Mouse (Mus musculus) adrenal gland, adult 8-10 months (tissue): Measurements from ENCODE around the gene Ugt1a8. TPM values are rescaled to one million over a fixed set of nuclear protein-coding genes. Genes with fewer than 3 reads are reported as not detected.

Experiments
- DNase-seq: peaks from one replicate; pipeline ENCODE4 v3.0.0; 2022
- total RNA-seq, 4 experiments: library from RNA; stranded (reverse); gene quantifications; 2 replicates each; pipeline ENCODE4 v1.2.4; 2022

Gene Ugt1a8
- total RNA-seq, 4 experiments from 2014 or later = not detected

DNA sequence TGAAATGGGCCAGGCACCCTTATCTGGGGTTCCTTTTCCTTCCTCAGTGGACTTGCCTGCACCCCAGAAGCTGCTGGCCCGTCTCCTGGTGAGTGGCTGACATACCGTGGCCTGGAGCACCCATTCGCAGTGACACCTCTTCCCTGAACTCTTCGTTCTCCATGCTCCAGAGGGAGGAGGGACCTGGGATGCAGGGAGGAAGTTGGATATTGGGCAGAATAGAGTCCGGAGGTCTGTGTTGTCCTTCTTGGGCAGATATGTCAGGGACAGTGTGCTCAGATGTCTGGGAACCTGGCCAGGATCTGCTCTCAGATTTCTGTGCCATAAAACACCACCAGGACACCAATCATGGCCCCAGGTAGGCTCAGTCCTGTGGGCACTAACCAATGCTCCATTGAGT is 152.5 kb downstream of the Ugt1a8 start:
- DNase-seq = no peak

DNA sequence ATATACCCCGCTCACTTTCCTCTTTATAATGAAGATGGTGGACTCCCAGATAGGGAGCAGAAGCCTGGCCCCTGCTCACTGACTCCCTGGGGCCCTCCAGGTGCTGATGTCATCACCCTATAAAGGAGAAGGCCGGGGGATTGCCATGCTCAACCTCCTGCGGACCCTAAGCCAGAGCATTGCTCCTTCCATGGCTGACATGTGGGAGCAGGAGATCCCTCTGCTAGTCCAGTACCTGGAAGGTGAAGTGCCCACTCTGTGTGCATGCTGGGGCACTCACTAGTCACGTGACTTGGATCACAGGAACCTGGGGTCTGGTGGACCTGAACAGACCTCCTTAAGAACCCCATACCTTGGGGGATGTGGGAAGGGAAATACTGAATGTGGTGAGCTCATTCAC is 153.0 kb downstream of the Ugt1a8 start:
- no peak for DNase-seq

DNA sequence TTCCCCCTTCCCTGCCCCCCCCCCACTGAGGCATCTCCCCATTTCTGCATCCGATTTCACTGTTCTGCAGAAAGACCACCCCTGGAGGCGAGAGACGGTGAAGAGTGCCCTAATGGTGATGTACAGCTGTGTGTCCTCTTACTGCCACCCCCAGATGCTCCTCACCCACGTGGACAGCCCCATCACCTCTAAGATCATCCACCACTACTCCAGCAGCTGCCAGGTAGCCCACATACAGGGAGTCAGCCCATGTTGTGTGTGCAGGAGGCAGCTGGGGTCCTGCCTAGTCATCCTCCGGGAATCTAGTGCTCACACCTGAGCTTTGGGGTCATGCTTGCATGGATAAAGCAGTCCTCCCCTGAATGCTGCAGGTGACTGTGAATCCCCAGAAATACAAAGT is 156.2 kb downstream of the Ugt1a8 start:
- DNase-seq = no peak

DNA sequence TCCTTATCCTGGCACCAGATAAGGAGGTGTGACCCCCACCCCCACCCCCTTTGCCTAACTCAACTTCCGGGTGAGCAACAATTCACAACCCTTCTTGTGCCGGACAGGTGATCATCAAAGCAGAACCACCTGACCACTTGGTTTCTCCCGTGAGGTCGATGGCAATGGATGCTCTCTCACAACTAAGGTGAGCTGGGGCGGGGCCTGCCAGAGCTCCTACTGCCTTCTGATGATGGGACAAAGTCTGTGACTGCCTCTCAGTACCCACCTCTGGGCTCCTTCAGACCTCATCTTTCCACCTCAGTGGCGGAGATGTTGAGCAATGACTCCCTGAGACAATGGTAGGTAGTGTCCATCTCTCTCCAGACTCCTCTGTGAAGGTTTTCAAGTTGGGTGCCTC is 158.3 kb downstream of the Ugt1a8 start:
- no peak for DNase-seq

DNA sequence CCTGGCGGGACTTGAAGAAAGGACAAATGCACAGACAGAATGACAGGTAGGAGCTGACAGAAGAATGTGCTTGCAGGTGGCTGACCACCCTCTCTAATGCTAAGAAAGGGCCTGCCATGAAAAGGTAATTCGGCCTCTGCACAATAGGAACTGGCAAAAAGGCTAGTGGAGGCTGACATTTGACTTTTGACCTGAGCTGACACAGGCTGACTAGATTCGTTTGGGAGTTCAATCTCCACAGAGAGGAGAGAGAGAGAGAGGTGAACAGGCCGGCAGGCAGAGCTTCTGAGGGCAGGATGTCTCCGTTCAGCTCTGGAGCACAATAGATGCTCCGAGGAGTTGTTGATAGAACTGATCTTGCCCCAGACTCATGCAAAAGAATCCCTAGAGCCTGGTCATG is 158.8 kb downstream of the Ugt1a8 start:
- DNase-seq = no peak

DNA sequence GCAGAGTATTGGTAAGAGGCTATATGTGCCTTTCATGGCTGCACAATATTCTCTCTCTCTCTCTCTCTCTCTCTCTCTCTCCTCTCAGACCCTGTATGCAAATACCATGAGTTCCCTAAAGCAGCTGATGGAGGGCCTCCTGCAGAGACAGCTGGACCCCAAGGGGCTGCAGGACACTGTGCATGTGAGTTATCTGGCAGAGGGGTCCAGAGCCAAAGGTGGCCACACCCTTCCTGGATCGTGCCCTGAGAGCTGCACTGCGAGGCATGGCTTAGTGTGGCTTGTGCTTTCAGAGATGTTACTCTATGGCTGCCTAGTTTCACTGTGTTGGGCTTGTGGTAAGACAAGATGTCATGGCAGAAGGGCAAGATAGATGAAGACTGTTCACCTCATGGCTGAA is 160.0 kb downstream of the Ugt1a8 start:
- no peak for DNase-seq

DNA sequence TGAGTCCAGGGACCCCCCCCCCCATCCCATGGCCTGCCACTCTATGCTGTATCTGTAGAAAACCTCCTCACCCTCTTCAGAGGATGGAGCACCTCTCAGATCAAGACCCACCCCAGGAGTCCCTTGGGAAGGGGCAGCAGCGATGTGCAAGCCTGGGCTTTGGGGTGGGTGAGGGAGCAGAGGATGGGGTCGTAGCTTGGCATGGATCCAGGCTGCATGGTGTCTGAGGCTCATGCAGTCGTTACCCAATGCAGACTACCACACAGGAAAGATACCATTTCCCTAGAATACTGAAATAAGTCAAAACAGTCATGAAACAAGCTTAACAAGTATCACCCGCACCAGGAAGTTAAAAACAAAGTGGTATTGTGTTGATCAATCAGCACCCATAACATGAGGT is 161.0 kb downstream of the Ugt1a8 start:
- no peak for DNase-seq

DNA sequence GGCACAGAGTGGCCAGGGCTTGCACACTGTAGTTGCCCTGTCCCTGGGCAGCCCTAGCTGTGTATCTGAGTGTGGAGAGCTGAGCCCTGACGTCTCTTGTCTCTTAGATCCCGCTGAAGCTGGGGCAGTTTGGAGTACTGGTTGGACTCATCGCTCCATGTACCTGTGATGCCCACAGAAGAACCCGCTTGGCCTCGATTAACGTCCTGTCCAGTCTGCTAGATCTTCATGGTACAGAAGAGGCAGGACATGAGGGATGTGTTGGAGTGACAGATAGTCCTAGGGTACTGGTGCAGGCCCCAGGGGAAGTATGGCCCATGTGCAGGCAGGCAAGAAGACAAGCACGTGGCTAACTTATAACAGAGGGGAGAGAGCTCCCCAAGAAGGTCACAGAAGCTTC is 162.0 kb downstream of the Ugt1a8 start:
- DNase-seq = no peak

DNA sequence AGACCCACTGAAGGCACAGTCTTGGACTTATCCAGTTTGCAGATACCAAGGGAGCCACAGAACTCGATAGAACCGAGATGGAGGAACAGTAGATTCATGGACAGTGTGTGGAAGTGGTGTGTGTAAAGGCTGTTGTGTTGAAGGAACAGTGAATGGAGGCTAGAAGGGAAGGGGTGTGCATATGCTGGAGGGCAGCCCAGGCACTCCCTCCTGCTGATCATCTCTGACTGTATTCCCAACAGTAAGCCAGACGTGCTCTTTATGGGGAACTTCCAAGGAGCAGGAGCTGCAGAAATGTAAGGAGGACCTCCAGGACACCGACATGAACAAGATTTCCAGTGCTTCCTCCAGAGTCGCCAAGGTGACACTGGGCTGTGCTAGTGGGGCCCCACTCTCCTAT is 162.4 kb downstream of the Ugt1a8 start:
- DNase-seq = no peak

DNA sequence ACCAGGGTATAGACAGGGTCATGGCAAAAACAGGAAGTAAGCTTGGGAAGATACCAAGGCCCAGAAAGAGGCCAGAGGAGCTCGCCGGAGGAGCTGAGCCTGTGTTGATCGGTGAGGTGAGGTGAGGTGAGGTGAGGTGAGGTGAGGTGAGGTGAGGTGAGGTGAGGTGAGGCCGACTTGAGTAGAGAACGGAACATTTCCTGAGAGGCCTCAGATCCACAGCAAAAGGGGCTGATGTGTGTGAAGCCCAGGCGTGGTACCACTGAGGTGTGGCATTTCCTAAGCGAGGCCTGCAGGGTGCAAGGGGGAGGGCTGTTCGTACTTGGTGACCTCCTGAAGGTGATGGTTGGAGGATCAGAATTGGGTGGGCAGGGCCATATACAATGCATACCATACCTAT is 165.5 kb downstream of the Ugt1a8 start:
- no peak for DNase-seq

DNA sequence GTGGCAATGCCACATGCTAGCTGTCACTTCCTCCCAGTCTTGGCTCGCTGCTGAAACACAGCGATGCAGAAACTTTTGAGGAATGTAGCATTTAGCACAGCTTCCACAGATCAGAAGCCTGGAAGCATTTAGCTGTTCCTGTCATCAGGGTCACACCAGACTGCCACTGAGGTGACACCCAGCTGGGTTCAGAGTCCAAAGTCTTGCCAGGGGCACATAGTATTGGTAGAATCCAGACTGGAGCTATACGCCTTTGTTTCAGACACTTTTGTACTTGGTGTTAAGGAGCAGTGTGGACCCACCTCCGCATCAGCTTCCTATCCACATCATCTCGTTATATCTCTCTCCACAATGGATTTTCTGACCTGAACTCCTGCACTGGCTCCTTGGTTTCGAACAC is 165.9 kb downstream of the Ugt1a8 start:
- no peak for DNase-seq

DNA sequence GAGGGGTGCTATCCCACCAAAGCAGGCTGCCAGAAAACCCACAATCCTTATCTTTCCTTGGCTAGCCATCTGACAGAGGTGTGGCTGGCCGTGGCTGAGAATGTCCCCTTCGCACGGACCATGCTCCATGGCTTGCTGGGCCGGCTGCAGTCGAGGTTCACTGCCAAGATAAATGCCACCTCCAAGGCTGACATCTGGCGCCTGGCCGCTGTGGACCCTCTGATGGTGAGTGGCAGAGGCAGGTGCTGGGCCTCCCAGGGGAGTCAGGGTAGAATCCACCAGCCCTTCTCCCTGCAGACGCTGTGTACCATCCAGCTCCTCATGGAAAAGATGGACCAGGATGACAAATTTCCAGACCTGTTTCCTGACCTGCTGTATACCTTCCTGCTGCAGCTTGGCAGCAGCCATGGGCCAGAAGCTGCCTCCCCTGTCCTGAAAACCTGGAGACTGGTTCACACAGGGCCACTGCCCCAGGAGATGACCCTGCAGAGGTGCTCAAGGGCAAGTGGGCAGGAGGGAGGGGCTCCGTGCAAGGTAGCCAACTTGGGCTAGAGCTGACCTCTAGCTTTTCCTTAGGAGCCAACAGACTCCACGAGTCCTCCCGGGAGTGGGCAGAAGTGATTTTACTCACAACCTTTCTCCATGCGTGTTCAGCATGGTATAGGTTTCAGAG is 167.3 kb downstream of the Ugt1a8 start:
- no peak for DNase-seq

DNA sequence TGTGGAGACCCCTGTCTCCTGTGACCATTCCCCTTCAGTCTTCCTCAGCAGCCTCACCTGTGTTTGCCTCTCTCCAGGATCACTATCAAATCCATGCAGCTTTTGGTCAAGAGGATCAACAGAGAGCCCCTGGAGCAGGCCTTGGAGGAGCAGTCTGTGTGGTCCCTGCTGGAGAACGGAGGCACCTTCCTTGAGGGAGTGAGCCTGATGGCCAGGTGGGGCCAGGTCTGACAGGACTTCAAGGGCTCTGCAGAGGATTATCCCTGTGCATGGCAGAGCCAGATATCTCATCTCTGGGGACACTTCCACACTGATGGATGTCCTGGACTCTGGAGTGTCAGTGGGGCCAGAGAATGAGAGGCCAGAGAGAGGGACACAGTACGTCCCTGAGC is 167.8 kb downstream of the Ugt1a8 start:
- no peak for DNase-seq

DNA sequence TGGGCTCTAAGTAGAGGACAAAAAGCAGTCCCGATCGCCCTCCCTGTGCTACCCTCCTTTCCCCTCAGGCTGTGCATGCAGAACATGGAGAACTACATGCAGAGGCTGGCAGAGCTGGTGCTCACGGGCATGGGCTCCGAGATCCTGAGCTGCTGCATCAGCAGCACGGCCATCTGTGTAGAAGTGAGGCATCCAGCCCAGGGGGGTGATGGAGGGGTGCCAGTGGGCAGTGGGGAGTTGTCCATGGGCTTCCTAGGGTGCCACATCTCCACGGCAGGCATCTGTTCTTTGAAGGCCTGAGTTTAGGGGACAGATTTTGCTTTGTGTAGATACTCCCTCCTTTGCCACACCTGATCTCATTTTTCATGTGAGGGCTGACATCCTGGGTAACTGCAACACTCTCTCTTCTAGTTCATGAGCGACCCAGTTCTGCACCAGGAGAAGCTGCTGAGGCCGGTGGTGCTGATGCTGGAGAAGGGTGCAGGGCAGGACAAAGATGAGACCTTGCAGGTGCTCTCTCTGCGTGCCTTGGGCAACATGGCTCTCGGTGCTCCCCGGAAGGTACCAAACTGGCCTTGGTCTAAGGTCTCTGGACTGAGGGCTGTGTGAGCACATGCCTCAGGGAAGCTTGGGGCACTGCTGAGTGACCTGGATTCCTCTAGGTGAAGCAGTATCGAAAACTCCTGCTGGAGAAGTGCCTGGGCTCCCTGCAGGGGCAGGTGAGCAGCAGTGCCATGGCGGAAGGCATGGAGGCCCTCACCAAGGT is 168.6 kb downstream of the Ugt1a8 start:
- DNase-seq = no peak

DNA sequence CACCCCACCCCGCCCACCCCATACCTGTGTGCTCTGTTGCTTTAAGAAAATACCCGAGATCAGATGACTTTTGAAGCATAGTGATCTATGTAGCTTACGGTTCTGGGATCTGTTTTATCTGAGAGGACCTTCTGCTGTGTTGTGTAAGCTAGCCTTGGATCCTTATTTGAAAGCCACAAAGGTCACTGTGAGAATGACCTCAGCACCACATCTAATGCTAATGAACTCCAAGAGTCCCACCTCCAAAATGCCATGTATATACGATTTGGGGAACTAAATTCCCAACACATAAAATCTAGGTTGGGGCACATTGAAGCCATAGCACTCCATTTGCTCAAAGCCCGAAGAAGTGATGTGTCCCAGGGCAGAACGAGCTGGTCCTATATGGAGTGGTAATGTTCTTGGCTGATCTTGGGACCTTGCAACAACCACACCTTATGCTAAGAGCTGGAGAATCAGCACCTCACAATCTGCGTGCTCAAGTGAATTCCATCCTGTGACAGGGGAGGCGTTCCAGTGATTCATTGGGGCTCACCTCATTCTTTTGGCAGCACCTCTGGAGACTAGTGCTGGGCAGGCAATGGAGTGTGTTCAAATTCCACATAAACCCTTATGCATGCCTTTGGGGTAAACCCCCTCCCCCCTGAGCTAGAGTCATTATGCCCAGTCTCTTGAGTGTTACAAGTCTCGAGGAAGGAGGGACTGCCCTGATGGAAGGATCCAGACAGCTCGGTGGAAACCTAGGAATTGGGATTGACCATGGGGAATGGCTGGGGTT is 169.5 kb downstream of the Ugt1a8 start:
- DNase-seq = no peak

DNA sequence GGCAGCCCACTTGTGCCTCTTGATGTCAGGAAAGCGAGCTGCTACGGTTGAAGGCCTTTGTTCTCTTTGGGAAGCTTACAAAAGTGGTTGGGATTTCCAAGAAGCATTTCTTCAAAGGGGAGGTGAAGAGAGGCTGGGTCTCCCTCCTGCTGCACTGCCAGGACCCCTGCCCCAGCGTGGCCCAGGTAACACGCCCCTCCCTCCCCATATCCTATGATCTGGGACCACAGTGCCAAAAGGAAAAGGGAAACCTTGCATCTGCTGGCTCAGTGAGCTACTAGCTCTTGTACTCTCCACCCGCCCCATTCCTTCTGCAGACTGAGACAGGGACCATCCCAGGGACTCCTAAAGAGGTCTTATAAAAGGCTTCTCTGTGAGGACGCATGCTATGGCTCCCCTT is 170.1 kb downstream of the Ugt1a8 start:
- no peak for DNase-seq

DNA sequence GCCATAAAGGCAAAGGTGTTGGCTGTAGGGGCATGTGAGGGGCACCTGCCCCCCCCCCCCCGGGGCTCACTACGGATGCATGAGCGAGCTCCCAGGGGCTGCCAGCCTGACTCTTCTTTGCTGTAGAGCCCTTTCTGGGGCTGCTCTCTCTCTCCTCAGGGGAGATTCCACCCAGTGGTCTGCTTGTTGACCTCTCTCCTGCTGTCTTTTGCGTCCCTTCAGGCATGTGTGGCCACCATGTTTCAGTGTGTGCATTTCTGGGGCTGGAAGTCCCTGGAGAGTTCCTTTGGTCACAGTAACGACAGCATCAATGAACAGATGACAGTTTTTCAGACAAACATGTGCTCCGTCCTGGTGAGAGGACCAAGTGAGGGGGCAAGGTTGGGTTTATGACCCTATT is 170.7 kb downstream of the Ugt1a8 start:
- DNase-seq = no peak

DNA sequence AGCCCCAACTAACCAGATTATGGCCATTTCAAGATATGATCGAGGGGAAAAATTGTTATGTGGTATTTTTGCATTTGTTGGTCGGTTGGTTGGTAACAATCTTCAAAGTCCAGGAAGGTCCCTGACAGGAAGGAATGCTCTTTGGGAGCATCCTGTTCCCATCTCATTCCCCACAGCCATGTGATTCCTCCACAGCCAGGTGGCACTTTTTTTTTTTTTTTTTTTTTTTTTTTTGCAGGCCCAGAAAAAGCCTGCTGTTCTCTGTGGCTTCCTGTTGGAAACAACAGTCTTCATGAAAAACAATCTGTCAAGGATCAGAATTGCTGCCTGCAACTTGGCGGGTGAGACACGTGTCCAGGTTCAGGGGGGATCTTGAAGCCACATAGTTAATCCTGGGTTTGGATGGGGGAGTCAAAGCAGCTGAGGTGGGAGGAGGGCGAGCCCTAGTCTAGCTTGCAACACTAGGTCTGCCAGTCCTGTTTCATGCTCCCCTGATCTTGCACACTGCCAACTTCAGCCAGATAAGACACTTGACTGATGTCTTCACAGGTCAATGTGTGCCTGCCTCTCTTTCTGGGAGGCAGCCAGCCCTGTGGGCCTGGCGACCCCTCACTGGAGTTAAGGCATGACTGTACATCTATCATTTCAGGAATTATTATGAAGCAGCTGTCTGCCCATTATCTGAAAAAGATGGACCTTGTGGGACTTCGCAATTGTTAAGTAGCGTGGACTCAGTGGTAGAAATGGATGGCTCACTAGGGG is 171.4 kb downstream of the Ugt1a8 start:
- no peak for DNase-seq

DNA sequence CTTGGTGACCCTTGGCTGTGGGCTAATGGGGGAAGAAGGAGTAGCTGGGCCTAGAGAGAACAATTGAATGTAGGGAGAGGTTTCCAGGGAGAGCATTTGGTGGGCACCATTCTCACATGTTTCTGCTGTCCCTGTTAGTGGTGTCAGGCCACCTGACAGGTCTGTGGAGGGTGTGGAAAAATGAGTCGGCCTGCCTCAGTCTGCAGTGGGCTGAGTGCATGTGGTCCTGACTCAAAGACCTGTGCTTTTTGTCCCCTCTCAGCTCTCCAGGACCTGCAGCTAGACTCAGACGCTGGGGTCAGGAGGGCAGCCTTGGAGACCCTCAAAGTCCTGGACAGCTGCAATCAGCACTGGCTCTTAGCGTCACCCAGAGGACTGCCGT is 172.0 kb downstream of the Ugt1a8 start:
- DNase-seq = no peak

DNA sequence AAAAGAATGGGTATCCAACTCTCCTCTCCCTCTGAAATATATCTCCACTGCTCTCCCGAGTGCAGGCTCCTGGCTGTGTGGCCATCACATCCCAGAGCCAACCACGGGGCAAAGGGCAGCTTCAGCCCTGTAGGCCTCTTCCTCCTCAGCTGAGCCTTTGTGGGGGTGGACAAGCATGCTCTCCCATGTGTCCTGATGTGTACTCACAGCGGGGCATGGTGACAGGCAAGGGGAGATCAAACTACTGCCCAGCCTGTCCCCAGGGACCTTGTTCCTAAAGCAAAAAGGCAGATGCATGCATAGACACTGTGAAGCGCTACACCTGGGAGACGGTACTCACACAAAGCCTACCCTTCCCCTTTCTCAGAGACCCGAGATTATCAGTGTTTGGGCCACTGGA is 172.5 kb downstream of the Ugt1a8 start:
- no peak for DNase-seq

DNA sequence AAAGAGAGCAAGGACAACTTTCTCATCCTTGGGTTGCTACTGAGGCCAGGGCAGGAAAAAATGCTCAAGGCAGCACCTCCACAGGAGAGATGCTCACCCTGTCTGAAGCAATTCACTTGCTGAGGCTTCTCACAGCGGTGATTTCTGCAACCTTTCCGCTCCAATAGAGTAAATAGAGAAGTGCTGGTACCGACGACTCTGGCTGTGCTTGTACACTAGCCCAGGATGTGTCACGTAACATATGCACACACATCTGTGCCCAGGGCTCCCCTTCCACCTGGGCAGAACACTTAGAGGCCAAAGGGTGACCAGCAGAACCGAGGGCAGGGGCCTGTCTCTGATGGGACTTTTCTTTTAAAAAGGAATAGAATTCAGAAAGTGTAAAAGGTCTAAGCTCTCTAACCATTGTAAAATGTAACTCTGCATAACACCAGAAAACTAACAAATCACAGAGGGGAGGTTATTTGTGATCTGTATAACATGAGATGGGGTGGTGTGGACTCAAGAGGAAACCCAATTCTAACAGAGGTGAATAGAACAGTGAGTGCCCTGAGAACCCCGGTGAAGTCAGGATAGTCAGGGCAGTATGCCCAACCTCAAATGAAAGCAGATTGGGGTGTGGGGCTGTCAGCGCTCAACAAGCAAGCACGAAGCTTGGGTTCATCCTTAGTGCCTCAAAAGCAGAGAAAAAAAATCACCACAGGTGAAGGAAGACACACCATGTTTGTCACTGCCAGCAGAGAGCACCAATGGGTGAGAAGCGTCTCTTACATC is 173.2 kb downstream of the Ugt1a8 start:
- DNase-seq = no peak

DNA sequence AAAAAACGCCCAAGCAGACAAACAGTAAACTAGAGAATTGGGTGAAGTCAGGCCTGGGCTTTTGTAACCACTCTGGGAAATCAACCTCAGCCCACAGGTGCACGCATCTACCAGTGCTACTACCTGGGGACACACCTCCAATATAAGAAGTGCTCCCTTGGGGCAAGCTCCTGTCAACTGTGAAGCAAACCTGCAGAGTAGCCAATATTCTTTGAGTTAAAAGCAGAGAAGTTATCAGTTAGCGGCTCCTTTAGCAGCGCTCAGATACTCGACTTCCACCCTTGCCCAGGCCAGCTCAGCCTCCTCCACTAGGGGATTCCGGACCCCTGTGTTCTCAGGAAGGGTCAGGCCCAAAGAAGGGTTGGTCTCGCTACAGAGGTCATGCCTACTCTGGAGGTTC is 174.1 kb downstream of the Ugt1a8 start:
- DNase-seq = no peak
